Mouse (Mus musculus): ENCODE data around the gene Cmtm8. TPM values are rescaled to one million over a fixed set of nuclear protein-coding genes. Genes with fewer than 3 reads are reported as not detected.
A peak's percentile ranks its signal among the peaks of the same experiment; 100 is the strongest.

Cmtm8 gene
- total and polyA plus RNA-seq, 3 experiments = 4.9 to 23.2 (median 7.3) TPM

GRCm38 (mm10) chr9:114785432-114786125, 58.4 kb downstream of the Cmtm8 start:
- no peak for DNase-seq

- DNase-seq = peak; percentile 92
These were observed 62.3 kb downstream of the Cmtm8 start, which contains the start of gene Cmtm7 for GRCm38 (mm10) chr9:114781526-114782212. Gene Cmtm7, minus strand, starts transcription at chr9:114781856.

- DNase-seq = peak; percentile 75
These were observed 63.0 kb downstream of the Cmtm8 start for GRCm38 (mm10) chr9:114780746-114781525.

- peak; percentile 49 for DNase-seq
These were observed 63.8 kb downstream of the Cmtm8 start for GRCm38 (mm10) chr9:114779984-114780745.

GRCm38 (mm10) chr9:114778877-114779276, 65.1 kb downstream of the Cmtm8 start:
- DNase-seq = no peak

- DNase-seq = no peak
These were observed 65.9 kb downstream of the Cmtm8 start for GRCm38 (mm10) chr9:114778047-114778390.

GRCm38 (mm10) chr9:114777178-114778046, 66.5 kb downstream of the Cmtm8 start:
- DNase-seq = no peak

- DNase-seq = no peak
These were observed 67.6 kb downstream of the Cmtm8 start for GRCm38 (mm10) chr9:114776361-114776760.

- peak; percentile 42 for DNase-seq
These were observed 68.7 kb downstream of the Cmtm8 start for GRCm38 (mm10) chr9:114775272-114775671.

GRCm38 (mm10) chr9:114774629-114775028, 69.3 kb downstream of the Cmtm8 start:
- DNase-seq = peak; percentile 43

- DNase-seq = no peak
These were observed 72.4 kb downstream of the Cmtm8 start for GRCm38 (mm10) chr9:114771565-114771964.

- DNase-seq = no peak
These were observed 73.7 kb downstream of the Cmtm8 start for GRCm38 (mm10) chr9:114770224-114770623.

- no peak for DNase-seq
These were observed 75.9 kb downstream of the Cmtm8 start for GRCm38 (mm10) chr9:114768066-114768465.

- no peak for DNase-seq
These were observed 76.4 kb downstream of the Cmtm8 start for GRCm38 (mm10) chr9:114767507-114767906.

GRCm38 (mm10) chr9:114767030-114767429, 76.9 kb downstream of the Cmtm8 start:
- DNase-seq = peak; percentile 78

- no peak for DNase-seq
These were observed 80.6 kb downstream of the Cmtm8 start for GRCm38 (mm10) chr9:114763341-114763740.

- DNase-seq = no peak
These were observed 82.1 kb downstream of the Cmtm8 start for GRCm38 (mm10) chr9:114761848-114762247.

GRCm38 (mm10) chr9:114760353-114760752, 83.6 kb downstream of the Cmtm8 start:
- no peak for DNase-seq

- DNase-seq = no peak
These were observed 84.1 kb downstream of the Cmtm8 start for GRCm38 (mm10) chr9:114759886-114760285.

GRCm38 (mm10) chr9:114758801-114759200, 85.2 kb downstream of the Cmtm8 start:
- no peak for DNase-seq

- DNase-seq = no peak
These were observed 85.7 kb downstream of the Cmtm8 start for GRCm38 (mm10) chr9:114758272-114758671.

All from adrenal gland, adult 2 months (tissue).